ENCODE assay signal across 7 mouse cellular contexts in genomic region chr3:9608906-9609580, GRCm38 (mm10). TPM values are rescaled to one million over a fixed set of nuclear protein-coding genes. Genes with fewer than 3 reads are reported as not detected.
A peak's percentile ranks its signal among the peaks of the same experiment; 100 is the strongest.
DNase-seq lines count a peak whose midpoint lies in the region; ATAC-seq and TF ChIP-seq lines count a peak whose summit lies in the region.

No protein-coding gene starts in this region.

- H3K9ac ChIP-seq in hindbrain, postnatal 0 days (replicated peaks; ENCODE audit: low read length): peak overlapping the region; percentile 94
- peak overlapping the region; percentile 92 for H3K9ac ChIP-seq in limb, embryonic 13.5 days
- peak overlapping the region; percentile 92 for H3K9ac ChIP-seq in midbrain, embryonic 11.5 days (ENCODE audit: low read length)

- peak overlapping the region; percentile 78 for H3K27ac ChIP-seq in gastrocnemius, adult 2 months
- peak overlapping the region; percentile 95 for H3K27ac ChIP-seq in hindbrain, postnatal 0 days
- peak overlapping the region; percentile 93 for H3K27ac ChIP-seq in limb, embryonic 13.5 days
- H3K27ac ChIP-seq in midbrain, embryonic 11.5 days (ENCODE audit: low read depth, low read length): peak overlapping the region; percentile 89
- H3K27ac ChIP-seq in spleen, adult 2 months (ENCODE audit: insufficient read depth, low read length): no peak overlapping the region

- H3K4me2 ChIP-seq in hindbrain, postnatal 0 days (ENCODE audit: low read depth, low read length): peak overlapping the region; percentile 65
- peak overlapping the region; percentile 86 for H3K4me2 ChIP-seq in limb, embryonic 13.5 days (replicated peaks)
- H3K4me2 ChIP-seq in midbrain, embryonic 11.5 days: peak overlapping the region; percentile 88

- peaks cover 10% of the 10 kb centered on the region; the same call in 1 of the 2 replicates for H3K4me1 ChIP-seq in hindbrain, postnatal 0 days (ENCODE audit: insufficient read depth, low read length)
- peaks cover 57% of the 10 kb centered on the region for H3K4me1 ChIP-seq in limb, embryonic 13.5 days
- peaks cover 12% of the 10 kb centered on the region for H3K4me1 ChIP-seq in midbrain, embryonic 11.5 days (ENCODE audit: control insufficient read depth, insufficient read depth, low read length)
- no peaks in the 10 kb centered on the region; the same call in 1 of the 2 replicates for H3K4me1 ChIP-seq in spleen, adult 2 months (ENCODE audit: control insufficient read depth, insufficient read depth, insufficient read length)

- TF ChIP-seq CTCF in gastrocnemius, adult 2 months (IDR thresholded peaks at IDR 0.05): no peak
- TF ChIP-seq CTCF in hindbrain, postnatal 0 days (IDR thresholded peaks at IDR 0.05; ENCODE audit: low read depth): no peak
- TF ChIP-seq CTCF in spleen, adult 2 months (IDR thresholded peaks at IDR 0.05; ENCODE audit: extremely low read depth, insufficient read depth, insufficient read length, insufficient replicate concordance): no peak

- no peaks in the 10 kb centered on the region for H3K36me3 ChIP-seq in hindbrain, postnatal 0 days (ENCODE audit: insufficient read depth, low read length)
- no peaks in the 10 kb centered on the region for H3K36me3 ChIP-seq in limb, embryonic 13.5 days
- no peaks in the 10 kb centered on the region for H3K36me3 ChIP-seq in midbrain, embryonic 11.5 days (ENCODE audit: control insufficient read depth, insufficient read depth, low read length)
- H3K36me3 ChIP-seq in spleen, adult 2 months (ENCODE audit: control insufficient read depth, insufficient read depth, low read length): no peaks in the 10 kb centered on the region

- intact Hi-C loops in gastrocnemius, adult 2 months (cut with DNase I): loop anchor here (5.0 kb wide), 1 partner anchor 87 kb away; no protein-coding TSS in a partner anchor

- WGBS in hindbrain, postnatal 0 days: 1% methylated on average over 71 of the region's 94 CpGs
- WGBS in limb, embryonic 13.5 days: under 1% methylated on average over 53 of the region's 94 CpGs
- WGBS in midbrain, embryonic 11.5 days: under 1% methylated on average over 40 of the region's 94 CpGs
- under 1% methylated on average over 76 of the region's 94 CpGs for WGBS in spleen, adult 2 months

- TF ChIP-seq POLR2A in spleen, adult 2 months (IDR thresholded peaks at IDR 0.05; ENCODE audit: low read depth, low read length): no peak

- DNase-seq in T-cell, adult 2 months (ENCODE audit: low spot score): peak; percentile 21
- peak; percentile 45 for DNase-seq in cerebellum, adult 9-10 months
- peak; percentile 62 for DNase-seq in gastrocnemius, adult 2 months
- peak; percentile 63 for DNase-seq in hindbrain, postnatal 0 days (ENCODE audit: low spot score)
- DNase-seq in midbrain, embryonic 11.5 days (ENCODE audit: low spot score, missing footprints): peak; percentile 94
- DNase-seq in spleen, adult 2 months (ENCODE audit: low read depth in 1 of 2, low spot score in 2 of 2): peak in 1 of 2 experiments; percentile 14

- H3K4me3 ChIP-seq in gastrocnemius, adult 2 months: peak overlapping the region; percentile 92
- H3K4me3 ChIP-seq in hindbrain, postnatal 0 days (ENCODE audit: low read length): peak overlapping the region; percentile 89
- peak overlapping the region; percentile 90 for H3K4me3 ChIP-seq in limb, embryonic 13.5 days
- peak overlapping the region; percentile 82 for H3K4me3 ChIP-seq in midbrain, embryonic 11.5 days (ENCODE audit: low read depth, low read length)
- peak overlapping the region; percentile 59 for H3K4me3 ChIP-seq in spleen, adult 2 months (ENCODE audit: extremely low read depth, insufficient read depth, insufficient read length)

- no peaks in the 10 kb centered on the region for H3K27me3 ChIP-seq in hindbrain, postnatal 0 days (ENCODE audit: insufficient read depth, low read length)
- H3K27me3 ChIP-seq in limb, embryonic 13.5 days: no peaks in the 10 kb centered on the region
- H3K27me3 ChIP-seq in midbrain, embryonic 11.5 days (ENCODE audit: control insufficient read depth, insufficient read depth, low read length): no peaks in the 10 kb centered on the region
- peaks cover 12% of the 10 kb centered on the region for H3K27me3 ChIP-seq in spleen, adult 2 months (ENCODE audit: control insufficient read depth, insufficient read depth, low read length)

- ATAC-seq in hindbrain, postnatal 0 days: peak; percentile 22
- peak; percentile 25; the same call in 1 of the 2 replicates for ATAC-seq in limb, embryonic 13.5 days (ENCODE audit: low FRiP score, low read depth)
- peak; percentile 59 for ATAC-seq in midbrain, embryonic 11.5 days (ENCODE audit: low FRiP score)

- H3K9me3 ChIP-seq in hindbrain, postnatal 0 days (ENCODE audit: low read length): no peaks in the 10 kb centered on the region
- H3K9me3 ChIP-seq in limb, embryonic 13.5 days: no peaks in the 10 kb centered on the region
- no peaks in the 10 kb centered on the region for H3K9me3 ChIP-seq in midbrain, embryonic 11.5 days (ENCODE audit: control insufficient read depth, low read length)

RNA-seq across cellular contexts. Expression of gene Zfp704, which starts 0.8 kb away (rescaled TPM):
- total RNA-seq in gastrocnemius, adult 2 months (2021): 1 to 10 TPM; 4.4 to 7.0 TPM
- total RNA-seq in hindbrain, postnatal 0 days (2014; rRNA removed): 57.5 and 58.4 TPM in 2 replicates
- polyA plus RNA-seq in hindbrain, postnatal 0 days (2015; fragmentation: Nextera tagmentation; extraction: Ambion mirVana): 10.3 and 11.2 TPM in 2 replicates
- polyA plus RNA-seq in limb, embryonic 13.5 days (2015; fragmentation: Nextera tagmentation; extraction: Ambion mirVana): 11.1 and 11.9 TPM in 2 replicates
- polyA plus RNA-seq in midbrain, embryonic 11.5 days (2014; fragmentation: Nextera tagmentation; extraction: Ambion mirVana): 4.5 and 5.5 TPM in 2 replicates
- 0.82 and 0.85 TPM in 2 replicates for polyA plus RNA-seq in spleen, adult 2 months (2012; rRNA removed)
